Mouse (Mus musculus) ES-E14 (cell line): ENCODE results near the gene Tcn2. TPM values are rescaled to one million over a fixed set of nuclear protein-coding genes. Genes with fewer than 3 reads are reported as not detected.

Experiments used
- DNase-seq: peaks from one replicate; pipeline ENCODE4 v3.0.0-alpha.2; 2013; ENCODE audit warnings: low read depth, low spot score
- H3K27ac ChIP-seq: 2 replicates; pipeline ENCODE4 v1.5.1; 2012; ENCODE audit warnings: low read depth, mild to moderate bottlenecking, low read length, moderate library complexity, mixed read lengths; ENCODE audit not compliant: poor library complexity, insufficient read depth, severe bottlenecking
- H3K36me3 ChIP-seq: 2 replicates; pipeline ENCODE4 v1.6.1; 2012; ENCODE audit warnings: mild to moderate bottlenecking, low read length, moderate library complexity, mixed read lengths; ENCODE audit not compliant: control insufficient read depth, poor library complexity, insufficient read depth, severe bottlenecking
- H3K4me1 ChIP-seq, 2 experiments: fragments of 150-350 bp in 1 of 2; sonication (generic) in 1 of 2; 2 replicates each; pipeline ENCODE4 v1.6.1; 2012; ENCODE audit warnings: low read length in 2 of 2, mild to moderate bottlenecking in 1 of 2, mixed read lengths in 1 of 2; ENCODE audit not compliant: control insufficient read depth in 2 of 2, insufficient read depth in 2 of 2, poor library complexity in 1 of 2
- H3K4me3 ChIP-seq, 2 experiments: fragments of 150-350 bp in 1 of 2; sonication (generic) in 1 of 2; 2 replicates each; pipeline ENCODE4 v1.5.1; 2012; ENCODE audit warnings: low read length in 2 of 2, low read depth in 1 of 2, mild to moderate bottlenecking in 1 of 2, mixed read lengths in 1 of 2; ENCODE audit not compliant: insufficient read depth in 1 of 2, poor library complexity in 1 of 2, severe bottlenecking in 1 of 2
- H3K9ac ChIP-seq: 2 replicates; pipeline ENCODE4 v1.6.1; 2012; ENCODE audit warnings: low read depth, mild to moderate bottlenecking, low read length, mixed read lengths; ENCODE audit not compliant: poor library complexity, insufficient read depth, severe bottlenecking
- H3K9me3 ChIP-seq: fragments of 150-350 bp; sonication (generic); 2 replicates; pipeline ENCODE4 v1.6.1; 2012; ENCODE audit warnings: low read depth, mild to moderate bottlenecking, low read length; ENCODE audit not compliant: control insufficient read depth, insufficient read depth
- CHD2 ChIP-seq: IDR thresholded peaks from 2 replicates; pipeline ENCODE4 v1.6.1; 2014; ENCODE audit warnings: mild to moderate bottlenecking, low read depth, low read length, inconsistent platforms
- HCFC1 ChIP-seq: IDR thresholded peaks from 2 replicates; pipeline ENCODE4 v1.6.1; 2012; ENCODE audit warnings: low read length, inconsistent platforms, borderline replicate concordance; ENCODE audit not compliant: insufficient read depth
- MAFK ChIP-seq: IDR thresholded peaks from 2 replicates; pipeline ENCODE4 v1.6.1; 2014; ENCODE audit warnings: mild to moderate bottlenecking, low read depth, low read length, inconsistent platforms; ENCODE audit not compliant: insufficient read depth
- ZC3H11A ChIP-seq: IDR thresholded peaks from 2 replicates; pipeline ENCODE4 v1.6.1; 2012; ENCODE audit warnings: low read depth, mild to moderate bottlenecking, inconsistent platforms, low read length, borderline replicate concordance
- ZNF384 ChIP-seq: IDR thresholded peaks from 2 replicates; pipeline ENCODE4 v1.6.1; 2012; ENCODE audit warnings: low read depth, low read length, inconsistent platforms
- in situ Hi-C, 2 experiments: fragments of 600-800 bp; cut with MboI; formaldehyde crosslinking; loops; one replicate each; pipeline ENCODE4 v1.15.1; 2025; ENCODE audit warnings: low sequenced_read_pairs in 2 of 2, inconsistent platforms in 1 of 2; ENCODE audit not compliant: unreplicated experiment in 2 of 2
- total RNA-seq: library from RNA; depleted of rRNA; stranded (reverse); fragments of 300-350 nt; gene quantifications from 2 replicates; pipeline ENCODE4 v1.2.3, GENCODE M21; 2012

Tcn2 gene
- total RNA-seq, 1 experiment, result 32.4 TPM

- TF ChIP-seq MAFK (no peak), ZNF384 (no peak), HCFC1 (no peak), CHD2 (no peak), ZC3H11A (no peak)
- DNase-seq, result no peak
- H3K4me1 ChIP-seq, result peaks cover 3 to 7% of the 10 kb centered on the region in 2 experiments; a peak in 2 of 4 replicates
- in situ Hi-C loops, result no loop called here
- H3K36me3 ChIP-seq, result no peaks in the 10 kb centered on the region; the same call in 1 of the 2 replicates
- no peak overlapping the region for H3K4me3 ChIP-seq
- H3K9me3 ChIP-seq, result no peaks in the 10 kb centered on the region
- H3K9ac ChIP-seq, result no peak overlapping the region
- H3K27ac ChIP-seq, result no peak overlapping the region
These were observed 21.2 kb downstream of the Tcn2 start for GRCm38 (mm10) chr11:3910513-3911310.

GRCm38 (mm10) chr11:3909236-3909635 lies 22.7 kb downstream of the Tcn2 start:
- in situ Hi-C loops, result no loop called here
- Histone ChIP-seq H3K4me3 (no peak overlapping the region), H3K27ac (no peak overlapping the region), H3K9ac (no peak overlapping the region), H3K9me3 (no peaks in the 10 kb centered on the region), H3K4me1 (peaks cover 3 to 15% of the 10 kb centered on the region in 2 experiments; a peak in 3 of 4 replicates), H3K36me3 (no peaks in the 10 kb centered on the region; the same call in 1 of the 2 replicates)
- TF ChIP-seq MAFK (no peak), ZC3H11A (no peak), CHD2 (no peak), ZNF384 (no peak), HCFC1 (no peak)
- no peak for DNase-seq

GRCm38 (mm10) chr11:3905446-3905845 lies 26.5 kb downstream of the Tcn2 start:
- H3K4me1 ChIP-seq, result peaks cover 0 to 8% of the 10 kb centered on the region in 2 experiments; a peak in 2 of 4 replicates
- no peak overlapping the region for H3K9ac ChIP-seq
- no peak overlapping the region for H3K27ac ChIP-seq
- TF ChIP-seq MAFK (0 out of 2 replicates have a peak, but pooled peaks have one; percentile 17), CHD2 (no peak)
- DNase-seq, result no peak
- H3K4me3 ChIP-seq, result no peak overlapping the region
- H3K9me3 ChIP-seq, result no peaks in the 10 kb centered on the region
- no peaks in the 10 kb centered on the region; the same call in 1 of the 2 replicates for H3K36me3 ChIP-seq
- in situ Hi-C loops, result no loop called here

- Histone ChIP-seq H3K4me1 (peaks cover 0 to 8% of the 10 kb centered on the region in 2 experiments; a peak in 2 of 4 replicates), H3K4me3 (no peak overlapping the region), H3K9ac (no peak overlapping the region), H3K36me3 (no peaks in the 10 kb centered on the region; the same call in 1 of the 2 replicates), H3K27ac (no peak overlapping the region), H3K9me3 (no peaks in the 10 kb centered on the region)
- in situ Hi-C loops, result no loop called here
- no peak for TF ChIP-seq ZC3H11A
- no peak for TF ChIP-seq CHD2
- TF ChIP-seq MAFK, result no peak
- TF ChIP-seq HCFC1, result no peak
- no peak for TF ChIP-seq ZNF384
- no peak for DNase-seq
These were observed 27.3 kb downstream of the Tcn2 start for GRCm38 (mm10) chr11:3904673-3905072.
